Mouse (Mus musculus): ENCODE results near the gene Eps15l1. TPM values are rescaled to one million over a fixed set of nuclear protein-coding genes. Genes with fewer than 3 reads are reported as not detected.

Eps15l1 gene
- polyA plus RNA-seq, 1 experiment = 8.1 TPM

- H3K4me3 ChIP-seq (replicated peaks) = no peak overlapping the region
- H3K27me3 ChIP-seq (replicated peaks) = peaks cover 19% of the 10 kb centered on the region
- H3K4me1 ChIP-seq = peaks cover 17% of the 10 kb centered on the region
- TF ChIP-seq GATA1 (IDR thresholded peaks at IDR 0.05; ENCODE audit: borderline replicate concordance, low read length) (no peak), FLI1 (IDR thresholded peaks at IDR 0.05; ENCODE audit: low read length) (no peak)
- H3K36me3 ChIP-seq (replicated peaks; ENCODE audit: low read length) = peaks cover 78% of the 10 kb centered on the region
- H3K9me3 ChIP-seq = no peaks in the 10 kb centered on the region
These were observed 73.1 kb downstream of the Eps15l1 start for GRCm38 (mm10) chr8:72348114-72348513.

GRCm38 (mm10) chr8:72347553-72347952 is 73.7 kb downstream of the Eps15l1 start:
- Histone ChIP-seq H3K9me3 (no peaks in the 10 kb centered on the region), H3K27me3 (replicated peaks) (peaks cover 13% of the 10 kb centered on the region), H3K36me3 (replicated peaks; ENCODE audit: low read length) (peaks cover 78% of the 10 kb centered on the region), H3K4me1 (peaks cover 17% of the 10 kb centered on the region), H3K4me3 (replicated peaks) (no peak overlapping the region)
- TF ChIP-seq GATA1 (IDR thresholded peaks at IDR 0.05; ENCODE audit: borderline replicate concordance, low read length) = no peak
- TF ChIP-seq FLI1 (IDR thresholded peaks at IDR 0.05; ENCODE audit: low read length) = no peak

- no peak for TF ChIP-seq GATA1 (IDR thresholded peaks at IDR 0.05; ENCODE audit: borderline replicate concordance, low read length)
- no peak for TF ChIP-seq FLI1 (IDR thresholded peaks at IDR 0.05; ENCODE audit: low read length)
- H3K4me3 ChIP-seq (replicated peaks) = no peak overlapping the region
- H3K4me1 ChIP-seq = peaks cover 7% of the 10 kb centered on the region; the same call in 1 of the 2 replicates
- no peaks in the 10 kb centered on the region for H3K9me3 ChIP-seq
- H3K27me3 ChIP-seq (replicated peaks) = peaks cover 3% of the 10 kb centered on the region
- peaks cover 97% of the 10 kb centered on the region for H3K36me3 ChIP-seq (replicated peaks; ENCODE audit: low read length)
These were observed 77.5 kb downstream of the Eps15l1 start for GRCm38 (mm10) chr8:72343725-72344124.

- Histone ChIP-seq H3K36me3 (replicated peaks; ENCODE audit: low read length) (peaks cover 97% of the 10 kb centered on the region), H3K4me3 (replicated peaks) (no peak overlapping the region), H3K4me1 (peaks cover 2% of the 10 kb centered on the region; the same call in 1 of the 2 replicates), H3K27me3 (replicated peaks) (no peaks in the 10 kb centered on the region), H3K9me3 (no peaks in the 10 kb centered on the region)
- TF ChIP-seq FLI1 (IDR thresholded peaks at IDR 0.05; ENCODE audit: low read length) (no peak), GATA1 (IDR thresholded peaks at IDR 0.05; ENCODE audit: borderline replicate concordance, low read length) (no peak)
These were observed 78.5 kb downstream of the Eps15l1 start for GRCm38 (mm10) chr8:72342556-72343300.

GRCm38 (mm10) chr8:72337034-72337433 is 84.2 kb downstream of the Eps15l1 start:
- Histone ChIP-seq H3K9me3 (no peaks in the 10 kb centered on the region), H3K27me3 (replicated peaks) (peaks cover 7% of the 10 kb centered on the region), H3K4me1 (peaks cover 4% of the 10 kb centered on the region; the same call in 1 of the 2 replicates), H3K36me3 (replicated peaks; ENCODE audit: low read length) (peaks cover 67% of the 10 kb centered on the region), H3K4me3 (replicated peaks) (no peak overlapping the region)
- no peak for TF ChIP-seq FLI1 (IDR thresholded peaks at IDR 0.05; ENCODE audit: low read length)
- TF ChIP-seq GATA1 (IDR thresholded peaks at IDR 0.05; ENCODE audit: borderline replicate concordance, low read length) = no peak

- no peak overlapping the region for H3K4me3 ChIP-seq (replicated peaks)
- no peaks in the 10 kb centered on the region for H3K9me3 ChIP-seq
- peaks cover 59% of the 10 kb centered on the region for H3K36me3 ChIP-seq (replicated peaks; ENCODE audit: low read length)
- H3K4me1 ChIP-seq = peaks cover 12% of the 10 kb centered on the region
- H3K27me3 ChIP-seq (replicated peaks) = peaks cover 9% of the 10 kb centered on the region
- no peak for TF ChIP-seq FLI1 (IDR thresholded peaks at IDR 0.05; ENCODE audit: low read length)
- no peak for TF ChIP-seq GATA1 (IDR thresholded peaks at IDR 0.05; ENCODE audit: borderline replicate concordance, low read length)
These were observed 85.0 kb downstream of the Eps15l1 start for GRCm38 (mm10) chr8:72336273-72336672.

- TF ChIP-seq FLI1 (IDR thresholded peaks at IDR 0.05; ENCODE audit: low read length) (no peak), GATA1 (IDR thresholded peaks at IDR 0.05; ENCODE audit: borderline replicate concordance, low read length) (no peak)
- Histone ChIP-seq H3K4me3 (replicated peaks) (no peak overlapping the region), H3K4me1 (peaks cover 33% of the 10 kb centered on the region), H3K36me3 (replicated peaks; ENCODE audit: low read length) (peaks cover 39% of the 10 kb centered on the region), H3K9me3 (no peaks in the 10 kb centered on the region), H3K27me3 (replicated peaks) (peaks cover 23% of the 10 kb centered on the region)
These were observed 87.1 kb downstream of the Eps15l1 start for GRCm38 (mm10) chr8:72334144-72334641.

GRCm38 (mm10) chr8:72333429-72334143 is 87.7 kb downstream of the Eps15l1 start:
- Histone ChIP-seq H3K36me3 (replicated peaks; ENCODE audit: low read length) (peaks cover 33% of the 10 kb centered on the region), H3K4me1 (peaks cover 33% of the 10 kb centered on the region), H3K4me3 (replicated peaks) (no peak overlapping the region), H3K27me3 (replicated peaks) (peaks cover 24% of the 10 kb centered on the region), H3K9me3 (no peaks in the 10 kb centered on the region)
- TF ChIP-seq GATA1 (IDR thresholded peaks at IDR 0.05; ENCODE audit: borderline replicate concordance, low read length) (no peak), FLI1 (IDR thresholded peaks at IDR 0.05; ENCODE audit: low read length) (no peak)

GRCm38 (mm10) chr8:72331631-72332030 is 89.6 kb downstream of the Eps15l1 start:
- no peak for TF ChIP-seq GATA1 (IDR thresholded peaks at IDR 0.05; ENCODE audit: borderline replicate concordance, low read length)
- no peak for TF ChIP-seq FLI1 (IDR thresholded peaks at IDR 0.05; ENCODE audit: low read length)
- Histone ChIP-seq H3K27me3 (replicated peaks) (peaks cover 29% of the 10 kb centered on the region), H3K36me3 (replicated peaks; ENCODE audit: low read length) (peaks cover 15% of the 10 kb centered on the region), H3K4me3 (replicated peaks) (peak overlapping the region; percentile 56), H3K4me1 (peaks cover 33% of the 10 kb centered on the region), H3K9me3 (no peaks in the 10 kb centered on the region)

All from megakaryocyte, embryonic 14.5 days (primary cell).